Mouse (Mus musculus) forebrain, embryonic 10.5 days (tissue): Measurements from ENCODE around the gene Inka2. TPM values are rescaled to one million over a fixed set of nuclear protein-coding genes. Genes with fewer than 3 reads are reported as not detected.
"Not testable (repeated sequence)": the region's sequence is repeated elsewhere in the genome, so short reads cannot be mapped to it uniquely, and the experiment has no call there.

Experiments used
- DNase-seq: peaks from one replicate; pipeline ENCODE4 v3.0.0-alpha.2; 2017; ENCODE audit warnings: low spot score; ENCODE audit errors: extremely low spot score
- H3K27ac ChIP-seq: fragments of 300-500 bp; sonication (generic); 2 replicates; pipeline ENCODE4 v1.5.1; 2016; ENCODE audit warnings: mild to moderate bottlenecking
- H3K27me3 ChIP-seq: fragments of 300-500 bp; sonication (generic); 2 replicates; pipeline ENCODE4 v1.6.1; 2016; ENCODE audit warnings: mild to moderate bottlenecking; ENCODE audit not compliant: poor library complexity, severe bottlenecking
- H3K36me3 ChIP-seq: fragments of 300-500 bp; sonication (generic); replicated peaks from 2 replicates; pipeline ENCODE4 v1.6.1; 2016; ENCODE audit warnings: mild to moderate bottlenecking, moderate library complexity
- H3K4me1 ChIP-seq: fragments of 300-500 bp; sonication (generic); 2 replicates; pipeline ENCODE4 v1.6.1; 2016
- H3K4me3 ChIP-seq: fragments of 300-500 bp; sonication (generic); 2 replicates; pipeline ENCODE4 v1.5.1; 2016; ENCODE audit warnings: mild to moderate bottlenecking, moderate library complexity
- H3K9me3 ChIP-seq: fragments of 300-500 bp; sonication (generic); 2 replicates; pipeline ENCODE4 v1.6.1; 2016; ENCODE audit warnings: mild to moderate bottlenecking, moderate library complexity
- WGBS: fragments of 180-500 bp; shearing (Covaris S2); methylation state at CpG from one replicate; pipeline ENCODE4 v1.1.7; 2016; 5-methylcytosine and 5-hydroxymethylcytosine counted together
- polyA plus RNA-seq: library from polyadenylated mRNA; unstranded; fragments of >200 nt; fragmentation: Nextera tagmentation; extraction: Ambion mirVana; gene quantifications from 2 replicates; pipeline ENCODE4 v1.2.1, GENCODE M21; 2016

The Inka2 gene
- polyA plus RNA-seq, 1 experiment from 2014 or later: 2.0 TPM

DNA sequence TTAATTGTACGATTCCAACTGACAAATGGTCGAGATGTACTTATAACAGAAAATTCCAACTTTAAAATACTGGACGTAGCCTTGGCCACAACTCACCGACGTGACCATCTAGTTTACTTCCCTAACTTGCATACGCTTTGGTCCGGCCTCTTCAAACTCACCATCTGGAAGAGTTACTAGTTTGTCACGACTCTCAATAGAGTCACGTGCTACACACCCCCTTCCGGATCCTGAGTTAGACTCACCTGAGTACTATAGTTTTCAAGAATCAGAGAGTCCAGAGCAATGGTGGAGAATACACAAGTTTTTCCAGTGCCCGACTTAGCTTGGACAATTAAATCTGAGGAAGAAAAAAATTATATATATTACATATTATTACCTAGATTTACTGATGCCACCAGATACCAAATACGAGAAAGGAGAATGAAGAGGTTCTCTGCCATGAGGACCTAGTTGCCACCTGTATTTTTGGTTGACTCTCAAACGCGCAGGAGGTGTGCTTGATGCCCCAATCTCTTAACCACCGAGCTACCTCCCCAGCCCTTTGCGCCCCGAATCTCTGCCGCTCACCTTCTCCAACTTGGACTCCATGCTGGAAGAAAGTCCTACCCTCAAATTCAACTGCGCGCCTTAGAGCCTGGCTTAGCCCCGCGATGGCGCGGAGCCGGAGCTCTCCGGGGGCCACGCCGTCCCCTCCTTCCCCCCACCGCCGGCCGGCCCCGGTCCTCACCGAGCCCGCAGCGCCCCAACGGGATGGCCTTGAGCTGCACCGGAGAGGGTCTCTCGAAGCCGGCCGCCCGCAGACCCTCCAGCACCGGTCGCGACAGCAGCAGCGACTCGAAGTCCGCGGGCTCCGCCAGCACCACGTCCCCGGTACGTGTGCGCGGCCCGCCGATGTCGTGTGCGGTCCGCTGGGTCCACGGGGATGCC lies 17.7 kb upstream of the Inka2 start:
- no peak for DNase-seq
- 10% methylated on average over 60 of the region's 60 CpGs for WGBS
- Histone ChIP-seq H3K4me3 (peak overlapping the region; percentile 83), H3K9me3 (no peaks in the 10 kb centered on the region), H3K4me1 (peaks cover 15% of the 10 kb centered on the region), H3K36me3 (peaks cover 34% of the 10 kb centered on the region), H3K27ac (peak overlapping the region; percentile 93), H3K27me3 (peaks cover 7% of the 10 kb centered on the region; the same call in 1 of the 2 replicates)

DNA sequence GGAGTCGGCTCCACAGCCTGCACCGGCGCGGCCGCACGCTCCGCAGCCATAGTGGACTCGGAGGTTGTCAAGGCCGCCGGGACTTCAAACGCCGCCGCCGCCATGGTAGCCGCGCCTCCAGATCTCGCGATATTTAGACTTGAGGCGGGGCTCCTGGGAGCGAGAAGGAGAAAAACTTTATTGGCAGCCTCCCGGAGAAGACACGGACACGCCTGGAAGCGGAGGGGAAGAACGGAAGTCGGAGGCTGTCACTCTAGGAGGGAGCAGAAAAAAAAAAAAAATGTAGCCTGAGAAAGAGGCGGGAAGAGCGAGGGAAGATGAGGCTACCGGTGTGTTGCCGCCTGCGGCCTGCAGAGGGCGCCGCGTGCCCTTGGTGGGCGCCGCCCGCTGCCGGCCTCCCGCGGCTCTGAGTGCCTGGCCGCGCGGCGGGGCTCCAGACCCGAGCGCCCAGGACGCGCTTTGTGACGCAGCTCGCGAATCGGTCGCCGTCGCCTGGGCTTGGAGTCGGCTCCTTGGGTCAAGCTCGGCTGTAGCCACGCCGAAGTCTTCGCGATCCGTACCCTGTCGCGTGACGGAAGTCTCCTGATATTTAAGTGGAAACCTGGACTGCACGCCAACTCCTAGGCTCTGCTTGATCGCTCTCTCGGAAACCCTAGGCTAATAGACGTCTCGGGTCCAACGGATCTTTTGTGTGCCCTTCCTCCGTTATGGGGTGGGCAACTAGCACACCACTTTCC lies 16.9 kb upstream of the Inka2 start, which contains the start of gene Ddx20:
Ddx20 (minus strand) TSS at position 251 of the 737 bp plus-strand sequence.
- H3K27me3 ChIP-seq: peaks cover 7% of the 10 kb centered on the region; the same call in 1 of the 2 replicates
- H3K4me3 ChIP-seq: peak within 1 kb of the TSS; percentile 83
- peaks cover 15% of the 10 kb centered on the region for H3K4me1 ChIP-seq
- peaks cover 26% of the 10 kb centered on the region for H3K36me3 ChIP-seq
- H3K27ac ChIP-seq: peak within 1 kb of the TSS; percentile 93
- H3K9me3 ChIP-seq: no peaks in the 10 kb centered on the region
- peak; percentile 98 for DNase-seq
- WGBS: under 1% methylated on average over 66 of the region's 72 CpGs

DNA sequence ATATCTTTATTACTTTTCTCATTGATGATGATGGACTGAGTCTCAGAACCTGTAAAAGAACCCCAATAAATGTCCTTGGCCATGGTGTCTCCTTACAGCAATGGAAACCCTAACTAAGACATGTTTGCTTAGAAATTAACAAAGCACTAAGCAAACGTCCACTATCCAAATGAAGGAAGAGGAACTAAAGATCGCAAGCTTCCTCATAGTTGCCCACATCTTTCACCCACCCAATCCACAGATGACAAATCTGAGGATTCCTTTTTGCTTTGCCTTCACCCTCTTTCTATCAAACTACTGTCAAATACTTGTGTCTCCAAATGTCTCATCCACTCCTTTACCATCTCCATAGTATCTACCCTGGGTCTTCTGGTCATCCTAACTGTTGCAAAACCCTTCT lies 15.9 kb upstream of the Inka2 start:
- Histone ChIP-seq H3K4me3 (no peak overlapping the region), H3K27ac (no peak overlapping the region), H3K4me1 (peaks cover 15% of the 10 kb centered on the region), H3K9me3 (no peaks in the 10 kb centered on the region), H3K36me3 (peaks cover 16% of the 10 kb centered on the region), H3K27me3 (peaks cover 12% of the 10 kb centered on the region)
- 89% methylated on average over 2 of the region's 2 CpGs for WGBS
- no peak for DNase-seq

DNA sequence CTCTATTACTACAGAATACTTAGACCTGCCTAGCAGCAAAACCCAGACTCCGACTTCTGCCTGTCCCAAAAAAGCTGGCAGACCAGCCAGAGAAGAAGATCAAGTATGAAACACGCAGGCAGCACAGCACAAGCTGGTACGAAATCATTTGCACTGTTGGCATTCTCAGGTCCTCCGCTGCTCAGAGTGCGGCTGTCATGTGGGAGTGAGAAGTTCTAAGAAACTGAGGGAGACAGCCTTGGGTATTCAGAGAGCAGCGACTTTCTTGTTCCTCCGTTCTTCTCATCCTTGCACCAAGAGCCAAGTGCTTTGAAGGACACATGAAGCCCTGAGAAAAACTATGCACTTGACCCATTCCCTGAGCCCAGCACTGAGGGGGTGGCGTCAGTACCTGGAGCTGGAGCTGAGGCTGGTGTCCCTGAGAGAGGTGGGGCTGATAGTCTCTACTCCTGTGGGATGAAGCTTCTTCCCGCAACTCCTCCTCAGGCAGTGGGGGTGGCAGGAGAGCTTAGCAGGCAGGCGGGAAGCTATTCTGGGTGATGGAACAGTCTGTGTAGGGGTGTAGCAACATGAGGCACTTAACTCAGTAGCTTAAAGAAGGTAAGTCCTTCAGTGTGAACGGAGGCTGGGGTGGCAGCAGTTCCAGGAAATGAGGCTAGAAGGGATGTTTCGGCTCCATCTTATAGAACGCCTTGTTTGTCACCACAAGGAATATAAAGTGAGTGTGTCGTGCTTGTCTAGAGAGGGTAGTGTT lies 10.9 kb upstream of the Inka2 start:
- WGBS: 79% methylated on average over 14 of the region's 14 CpGs
- no peaks in the 10 kb centered on the region for H3K36me3 ChIP-seq

DNA sequence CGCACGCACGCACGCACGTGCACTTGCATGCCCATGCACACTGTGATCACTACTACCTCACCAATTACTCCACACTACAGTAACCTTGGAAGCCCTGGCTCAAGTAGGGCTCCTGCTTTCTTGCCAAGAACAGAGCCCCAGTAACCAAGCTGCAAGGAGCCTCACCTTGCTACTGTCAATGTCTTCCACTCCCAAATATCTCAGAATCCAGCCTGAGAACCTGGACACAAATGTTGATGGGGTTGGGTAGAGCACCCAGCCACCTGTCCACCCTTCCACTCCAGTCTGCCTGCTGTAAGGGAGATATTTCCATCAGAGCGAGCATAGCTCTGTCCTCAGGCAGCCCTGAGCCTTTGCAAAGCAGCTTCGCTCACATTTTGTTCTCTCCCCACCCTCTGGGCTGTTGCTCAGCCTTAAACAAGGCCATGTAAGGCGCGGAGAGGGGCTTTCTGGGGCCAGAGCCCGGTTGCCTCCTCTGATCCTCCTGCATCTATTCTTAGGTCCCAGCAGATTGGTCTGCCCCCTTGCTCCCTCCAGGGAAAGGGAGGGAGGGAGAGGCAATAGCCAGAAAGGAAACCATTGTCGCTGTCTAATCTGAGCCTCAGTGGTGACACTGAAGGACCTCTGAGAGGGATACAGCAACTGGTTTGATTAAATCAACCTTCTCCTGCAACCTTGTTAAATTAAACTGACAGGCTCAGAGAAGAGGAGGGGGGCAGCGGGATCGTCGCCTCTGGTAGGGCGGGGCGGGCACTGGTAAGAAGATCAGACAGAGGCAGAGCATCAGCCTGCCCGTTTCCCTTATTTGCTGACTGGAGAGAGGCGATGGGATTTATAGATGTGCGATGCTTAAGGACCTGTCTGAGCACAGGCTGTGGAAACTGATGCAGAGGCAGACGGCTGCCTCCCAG lies 8.7 kb upstream of the Inka2 start:
- Histone ChIP-seq H3K9me3 (no peaks in the 10 kb centered on the region), H3K27ac (peak overlapping the region; percentile 81), H3K4me3 (peak overlapping the region; percentile 39), H3K36me3 (no peaks in the 10 kb centered on the region), H3K27me3 (peaks cover 47% of the 10 kb centered on the region), H3K4me1 (peaks cover 38% of the 10 kb centered on the region)
- 29% methylated on average over 20 of the region's 20 CpGs for WGBS
- no peak for DNase-seq

More for the DNA sequence above, 10.9 kb upstream of the Inka2 start:
- no peak for DNase-seq
- no peak overlapping the region for H3K27ac ChIP-seq
- H3K4me3 ChIP-seq: no peak overlapping the region
- peaks cover 48% of the 10 kb centered on the region for H3K27me3 ChIP-seq
- H3K9me3 ChIP-seq: no peaks in the 10 kb centered on the region
- H3K4me1 ChIP-seq: peaks cover 27% of the 10 kb centered on the region

DNA sequence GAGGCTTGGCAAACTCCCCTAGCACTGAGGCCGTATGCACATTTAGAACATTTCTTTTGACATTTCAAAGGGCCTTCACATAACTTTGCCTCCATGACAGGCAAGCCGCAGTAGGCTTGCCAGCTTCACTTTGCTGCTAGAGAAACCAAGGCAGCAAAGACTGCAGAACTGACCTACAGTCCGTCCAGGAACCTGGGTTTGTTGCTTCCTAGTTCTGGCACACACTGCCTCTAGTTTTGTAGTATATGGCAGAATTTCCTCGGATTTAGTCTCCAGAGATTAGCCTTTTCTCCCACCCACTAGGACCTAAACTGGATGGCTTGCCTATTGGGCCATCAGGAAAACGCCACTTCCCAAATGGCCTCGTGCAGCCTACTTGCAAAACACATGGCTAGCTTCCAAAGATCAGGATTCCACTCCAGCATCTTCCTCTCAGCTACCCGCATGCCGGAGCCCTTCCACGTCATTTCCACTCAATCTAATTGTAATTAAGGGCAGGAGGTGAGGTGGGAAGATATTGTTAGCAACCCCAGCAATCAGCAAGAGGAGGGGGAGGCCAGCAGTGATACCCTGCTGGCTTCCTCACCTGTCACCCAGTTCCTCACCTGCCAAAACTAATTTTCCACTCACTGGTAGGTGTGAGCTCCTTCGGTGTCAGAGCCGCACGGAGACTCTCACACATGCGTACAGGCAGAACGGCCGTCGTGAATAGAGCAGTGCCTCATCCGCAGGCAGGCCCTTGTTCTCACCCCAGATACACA lies 7.8 kb upstream of the Inka2 start:
- Histone ChIP-seq H3K4me3 (peak overlapping the region; percentile 39; the same call in 1 of the 2 replicates), H3K36me3 (no peaks in the 10 kb centered on the region), H3K27ac (peak overlapping the region; percentile 81), H3K9me3 (no peaks in the 10 kb centered on the region), H3K4me1 (peaks cover 42% of the 10 kb centered on the region), H3K27me3 (peaks cover 52% of the 10 kb centered on the region)
- 74% methylated on average over 17 of the region's 17 CpGs for WGBS
- no peak for DNase-seq

DNA sequence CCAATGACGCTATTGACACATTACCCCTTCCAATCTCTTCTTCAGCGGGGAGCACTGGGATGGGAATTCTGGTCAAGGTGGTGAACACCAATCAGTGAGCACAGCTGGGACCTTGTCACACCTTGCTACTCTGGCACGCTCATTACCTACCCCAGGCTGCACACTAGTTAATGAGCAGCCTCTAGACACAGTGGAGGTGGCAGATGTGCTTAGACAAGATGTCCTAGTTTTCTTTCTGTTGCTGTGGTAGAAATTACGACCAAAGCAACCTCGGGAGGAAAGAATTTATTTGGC lies 7.3 kb upstream of the Inka2 start:
- Histone ChIP-seq H3K4me3 (no peak overlapping the region), H3K27ac (no peak overlapping the region), H3K27me3 (peaks cover 57% of the 10 kb centered on the region), H3K9me3 (no peaks in the 10 kb centered on the region), H3K36me3 (no peaks in the 10 kb centered on the region), H3K4me1 (peaks cover 46% of the 10 kb centered on the region)
- WGBS: 89% methylated on average over 5 of the region's 5 CpGs
- no peak for DNase-seq

DNA sequence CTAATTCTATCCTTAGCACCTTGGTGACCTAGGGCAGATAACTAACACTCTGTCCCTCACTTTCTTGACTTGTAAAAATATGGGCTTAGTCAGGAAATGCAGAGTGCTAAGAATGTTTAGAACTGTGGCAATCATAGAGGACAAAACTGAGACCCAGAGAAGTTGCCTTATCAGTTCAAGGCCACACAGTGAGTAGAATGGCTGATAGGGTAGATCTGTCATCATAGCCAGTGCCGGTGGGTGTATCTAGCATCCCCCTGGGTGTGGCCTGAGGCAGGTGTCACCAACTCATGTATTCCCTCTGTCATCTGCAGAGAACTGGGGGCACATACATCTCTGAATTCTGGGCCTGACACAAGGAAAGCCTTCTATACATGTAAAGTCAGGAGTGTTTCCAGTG lies 6.1 kb upstream of the Inka2 start:
- 92% methylated on average over 1 of the region's 1 CpGs for WGBS
- H3K36me3 ChIP-seq: no peaks in the 10 kb centered on the region
- H3K27me3 ChIP-seq: peaks cover 66% of the 10 kb centered on the region
- DNase-seq: no peak
- peaks cover 46% of the 10 kb centered on the region for H3K4me1 ChIP-seq
- no peak overlapping the region for H3K4me3 ChIP-seq
- H3K9me3 ChIP-seq: no peaks in the 10 kb centered on the region
- H3K27ac ChIP-seq: no peak overlapping the region

DNA sequence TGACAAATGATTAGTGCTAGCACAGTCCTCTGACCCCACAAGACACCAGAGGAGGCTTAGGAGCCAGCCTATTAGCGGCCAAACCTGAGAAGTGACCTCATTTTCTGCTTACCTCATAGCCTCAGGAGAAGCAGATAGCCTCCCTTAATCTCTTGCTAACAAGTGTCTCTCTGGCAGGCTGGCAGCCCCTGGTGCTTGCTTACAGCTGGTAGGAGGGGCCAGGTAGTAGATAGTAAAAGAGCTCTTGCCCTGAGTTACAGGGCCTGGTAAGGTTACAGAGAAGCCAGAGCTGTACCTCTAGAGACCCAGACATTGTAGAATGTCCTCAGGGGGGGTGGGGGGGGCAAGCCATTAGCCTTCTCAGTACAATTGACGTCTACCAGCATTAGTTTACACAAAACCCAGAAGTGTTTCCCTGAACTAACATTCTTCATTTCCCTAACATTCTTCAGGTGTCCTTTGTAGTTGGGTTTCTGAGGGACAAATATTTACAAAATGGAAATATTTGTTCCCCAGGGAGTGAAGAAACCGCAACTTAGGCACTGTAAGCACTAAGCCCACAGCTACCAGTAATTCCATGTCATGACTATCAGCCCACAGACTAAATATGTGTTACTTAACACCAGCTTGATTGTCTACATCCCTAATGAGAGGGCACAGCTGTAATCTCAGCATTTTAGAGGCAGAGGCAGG lies 5.0 kb upstream of the Inka2 start:
- Histone ChIP-seq H3K36me3 (no peaks in the 10 kb centered on the region), H3K9me3 (no peaks in the 10 kb centered on the region), H3K4me1 (peaks cover 54% of the 10 kb centered on the region), H3K27ac (no peak overlapping the region), H3K4me3 (no peak overlapping the region), H3K27me3 (peaks cover 68% of the 10 kb centered on the region)
- no peak for DNase-seq
- WGBS: 62% methylated on average over 3 of the region's 3 CpGs

DNA sequence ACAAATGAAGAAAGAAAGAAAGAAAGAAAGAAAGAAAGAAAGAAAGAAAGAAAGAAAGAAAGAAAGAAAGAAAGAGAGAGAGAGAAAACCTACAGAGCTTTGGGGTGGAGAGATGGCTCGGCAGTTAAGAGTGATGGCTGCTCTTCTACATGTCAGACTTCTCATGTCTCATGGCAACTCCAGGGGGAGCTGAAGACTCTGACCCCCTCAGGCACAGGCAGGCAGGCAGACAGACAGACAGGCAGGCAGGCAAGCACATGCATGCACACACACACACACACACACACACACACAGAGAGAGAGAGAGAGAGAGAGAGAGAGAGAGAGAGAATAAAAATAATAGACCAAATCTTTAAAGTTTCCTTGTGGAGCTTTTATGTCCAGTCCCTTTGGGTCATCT lies 3.6 kb upstream of the Inka2 start:
- DNase-seq, H3K27ac ChIP-seq, H3K36me3 ChIP-seq, H3K9me3 ChIP-seq, H3K4me3 ChIP-seq: not testable (repeated sequence)
- 52% methylated on average over 1 of the region's 1 CpGs for WGBS
- peaks cover 54% of the 10 kb centered on the region for H3K4me1 ChIP-seq
- H3K27me3 ChIP-seq: peaks cover 65% of the 10 kb centered on the region

DNA sequence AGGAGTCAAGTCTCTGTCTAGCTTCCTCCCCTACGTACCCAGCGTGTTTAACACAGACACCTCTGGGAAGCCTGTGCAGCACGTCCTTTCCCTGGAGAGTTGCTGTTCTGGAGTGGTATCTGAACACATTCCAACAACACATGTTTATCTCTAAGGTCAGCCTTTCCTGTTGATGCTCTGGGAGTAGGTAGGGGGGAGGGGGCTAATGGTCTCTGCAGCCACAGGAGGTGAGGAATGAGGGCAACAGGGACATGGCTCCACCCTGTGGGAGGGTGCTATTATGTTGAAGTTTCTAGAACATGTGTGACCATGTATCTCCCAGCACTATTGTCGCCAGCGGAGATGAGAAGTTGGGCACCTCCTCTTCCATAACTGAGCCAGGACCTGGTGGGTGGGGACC lies 3.0 kb upstream of the Inka2 start:
- Histone ChIP-seq H3K4me1 (peaks cover 52% of the 10 kb centered on the region), H3K36me3 (no peaks in the 10 kb centered on the region), H3K27me3 (peaks cover 67% of the 10 kb centered on the region), H3K9me3 (no peaks in the 10 kb centered on the region), H3K27ac (no peak overlapping the region), H3K4me3 (no peak overlapping the region)
- 74% methylated on average over 5 of the region's 5 CpGs for WGBS
- no peak for DNase-seq
